Mouse (Mus musculus) fibroblast of lung, adult 2 months (primary cell): Measurements from ENCODE around the gene Klhl30.

Source experiments
- DNase-seq: peaks from one replicate; pipeline ENCODE4 v3.0.0-alpha.2; 2011; ENCODE audit warnings: low read depth

The Klhl30 gene

GRCm38 (mm10) chr1:91350841-91351240, at the start of gene Klhl30:
Gene Klhl30 (plus strand): TSS chr1:91351016.
- no peak for DNase-seq

DNA sequence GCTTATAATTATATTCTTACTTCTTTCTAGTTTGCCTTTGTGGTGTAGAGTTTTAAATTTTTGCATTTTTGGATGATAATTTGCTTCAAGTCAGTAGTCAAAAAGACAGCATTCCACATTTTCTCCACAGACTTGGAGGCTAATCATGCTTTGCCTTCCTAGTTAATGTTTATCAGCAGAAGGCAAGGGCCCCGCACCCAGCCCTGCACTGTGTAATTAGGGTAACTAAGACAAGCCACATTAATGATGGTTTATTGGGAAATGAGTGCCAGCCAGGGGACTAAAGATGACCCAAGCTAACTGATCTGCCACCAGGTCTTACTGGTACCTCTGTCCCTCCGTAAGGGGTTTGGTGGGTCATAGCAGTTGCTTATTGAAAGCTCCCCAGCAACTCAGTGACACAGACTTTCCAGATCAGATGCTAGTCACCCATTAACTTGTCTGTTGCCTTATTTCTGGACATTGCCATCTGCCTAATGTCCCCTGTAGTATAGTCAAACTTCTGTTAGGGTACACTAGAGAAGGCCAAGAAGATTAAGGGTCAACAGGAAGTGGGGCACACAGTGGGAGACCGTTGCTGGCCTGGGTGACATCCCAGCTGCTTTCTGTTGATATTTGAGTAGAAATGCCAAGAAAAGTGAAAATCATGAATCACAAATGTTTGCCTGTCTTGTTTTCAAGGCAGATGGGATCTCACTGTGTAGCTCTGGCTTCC, 49.5 kb upstream of the Klhl30 start:
- no peak for DNase-seq

DNA sequence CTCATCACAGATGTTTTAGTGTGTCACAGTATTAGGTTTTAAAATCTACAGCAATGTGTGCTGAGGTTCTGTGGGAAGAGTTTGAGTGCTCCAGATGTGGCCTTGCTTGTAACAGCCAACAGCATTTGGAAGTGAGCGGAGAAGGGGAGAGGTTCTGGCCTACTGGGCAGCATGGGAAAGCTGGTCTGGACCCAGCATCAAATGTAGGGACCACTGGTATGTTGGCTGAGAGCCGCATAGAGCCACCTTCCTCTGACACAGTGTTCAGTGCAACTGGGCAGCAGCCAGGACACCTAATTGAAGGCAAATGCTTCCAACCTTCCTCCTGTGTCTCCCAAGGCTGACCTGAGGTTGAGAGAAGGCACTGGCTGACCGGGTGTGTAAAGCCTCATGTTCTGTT, 48.8 kb upstream of the Klhl30 start:
- no peak for DNase-seq

GRCm38 (mm10) chr1:91304621-91305020, 46.2 kb upstream of the Klhl30 start:
- no peak for DNase-seq

- no peak for DNase-seq
Observed at GRCm38 (mm10) chr1:91309366-91310085, 41.3 kb upstream of the Klhl30 start.

GRCm38 (mm10) chr1:91312273-91312672, 38.5 kb upstream of the Klhl30 start:
- DNase-seq = no peak

- no peak for DNase-seq
Observed at GRCm38 (mm10) chr1:91313251-91313650, 37.6 kb upstream of the Klhl30 start.

- no peak for DNase-seq
Observed at GRCm38 (mm10) chr1:91317656-91318055, 33.2 kb upstream of the Klhl30 start.

GRCm38 (mm10) chr1:91321760-91322438, 28.9 kb upstream of the Klhl30 start, which contains the start of gene Espnl:
Gene Espnl (plus strand): TSS chr1:91322075.
- DNase-seq = no peak

DNA sequence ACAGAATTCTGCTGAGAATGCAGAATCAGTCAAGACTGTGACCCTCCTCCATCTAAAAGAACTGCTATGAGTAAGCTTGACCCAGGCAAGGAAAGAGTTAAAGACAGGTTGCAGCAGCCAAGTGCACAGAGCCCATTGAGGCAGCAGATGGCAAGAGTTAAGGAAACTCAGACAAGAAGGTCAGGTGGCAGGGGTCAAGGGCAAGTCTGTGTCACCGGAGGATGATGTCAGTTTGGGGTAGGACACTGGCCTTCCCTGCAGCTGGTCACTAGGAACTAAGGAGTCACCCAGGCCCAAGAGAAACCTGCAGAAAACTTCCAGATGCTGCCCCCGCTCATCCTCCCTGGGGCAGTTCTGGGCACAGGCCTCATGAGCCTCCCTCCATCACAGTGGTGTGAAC, 26.2 kb upstream of the Klhl30 start:
- DNase-seq = no peak

DNA sequence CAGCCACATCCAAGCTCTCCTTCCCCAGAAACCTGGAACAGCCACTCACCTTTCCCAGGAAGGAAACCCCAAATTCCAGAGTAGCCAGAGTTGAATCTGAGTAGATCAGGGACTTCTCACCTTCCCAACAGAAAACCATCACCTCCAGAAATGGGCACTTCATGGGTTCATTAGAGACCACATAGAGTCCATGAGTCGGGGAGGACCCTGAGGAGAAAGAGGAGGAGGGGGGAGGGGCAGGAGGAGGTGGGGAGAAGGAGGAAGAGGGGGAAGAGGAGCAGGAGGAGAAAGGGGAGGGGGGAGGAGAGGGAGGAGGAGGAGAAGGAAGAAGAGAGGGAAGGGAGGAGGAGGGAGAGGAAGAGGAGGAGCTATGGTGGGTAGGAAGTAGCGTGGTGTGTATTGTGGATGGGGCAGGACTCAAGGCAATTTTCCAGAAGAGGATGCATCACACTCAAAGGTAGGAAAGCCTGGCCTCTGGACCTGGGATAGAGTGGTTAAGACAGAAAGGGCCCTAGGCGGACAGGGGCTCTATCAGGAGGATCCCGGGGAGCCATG, 25.3 kb upstream of the Klhl30 start:
- DNase-seq = no peak

- no peak for DNase-seq
Observed at GRCm38 (mm10) chr1:91332102-91332501, 18.7 kb upstream of the Klhl30 start.

DNA sequence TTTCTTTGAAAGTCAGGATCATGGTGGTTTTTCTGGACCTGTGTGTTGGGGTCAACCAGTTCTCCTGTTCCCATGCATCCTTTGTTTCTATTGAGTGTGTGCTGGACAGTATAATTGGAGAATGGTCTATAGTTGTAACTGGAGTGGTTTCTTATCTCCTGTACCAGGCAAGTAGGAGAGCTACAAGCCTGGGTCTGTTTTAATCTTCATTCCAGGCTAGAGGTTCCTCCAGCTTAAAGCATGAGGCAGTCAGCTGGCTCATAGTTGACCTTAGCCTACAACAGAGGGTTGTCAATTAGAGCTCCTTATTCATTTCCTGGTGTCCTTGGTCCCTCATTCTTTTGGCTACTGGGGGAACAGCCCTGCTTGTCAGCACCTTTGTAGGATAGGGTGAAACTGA, 17.2 kb upstream of the Klhl30 start:
- DNase-seq = no peak

- no peak for DNase-seq
Observed at GRCm38 (mm10) chr1:91337355-91337754, 13.5 kb upstream of the Klhl30 start.

DNA sequence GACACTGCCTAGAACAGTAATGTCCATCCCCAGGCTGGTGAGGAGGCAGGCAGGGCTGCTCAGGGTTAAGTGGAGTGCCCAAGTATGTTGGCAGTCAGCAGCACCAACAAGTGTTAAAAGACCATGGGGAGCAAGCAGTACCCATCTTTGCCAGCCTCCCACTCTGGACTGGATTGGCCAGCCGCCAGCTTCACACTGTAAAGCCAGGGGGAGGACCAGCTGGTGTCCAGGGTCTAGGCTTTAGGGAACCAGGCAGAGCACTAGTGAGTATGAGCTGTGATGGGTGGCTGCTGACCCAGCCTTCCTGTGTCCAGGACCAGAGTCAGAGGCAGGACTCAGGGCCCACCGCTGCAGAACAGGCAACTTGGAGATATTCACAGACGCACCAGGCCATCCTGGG, 6.8 kb upstream of the Klhl30 start:
- no peak for DNase-seq

DNA sequence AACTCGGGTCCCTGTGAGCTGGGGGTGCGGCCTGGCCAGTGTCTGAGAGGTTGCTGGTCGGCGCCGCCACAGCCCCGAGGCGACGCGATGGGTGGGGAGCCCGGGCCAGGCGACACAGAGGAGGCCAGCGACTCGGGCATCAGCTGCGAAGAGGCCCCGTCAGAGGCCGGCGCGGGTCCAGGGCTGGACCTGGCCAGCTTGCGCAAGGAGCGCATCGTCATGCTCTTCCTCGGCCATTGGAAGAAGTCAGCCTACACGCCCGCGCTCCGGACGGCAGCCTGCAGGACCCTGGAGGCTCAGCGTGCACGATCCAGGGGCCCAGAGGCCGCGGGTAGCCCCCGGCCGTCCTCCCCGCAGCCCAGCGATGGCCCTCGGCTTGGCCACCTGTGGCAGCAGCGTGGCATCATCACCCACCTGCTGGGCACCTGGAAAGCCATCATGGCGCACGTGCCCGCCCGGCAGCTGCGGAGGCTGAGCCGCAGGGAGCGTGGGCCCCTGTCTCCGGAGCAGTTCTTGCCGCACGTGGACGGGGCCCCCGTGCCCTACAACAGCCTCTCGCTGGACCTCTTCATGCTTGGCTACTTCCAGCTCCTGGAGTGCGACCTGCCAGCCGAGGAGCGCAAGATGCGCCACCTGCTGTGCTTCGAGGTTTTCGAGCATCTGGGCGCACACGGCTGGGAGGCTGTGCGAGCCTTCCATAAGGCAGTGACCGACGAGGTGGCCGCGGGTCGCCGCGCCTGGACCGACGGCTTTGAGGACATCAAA, 5.7 kb upstream of the Klhl30 start:
- DNase-seq = no peak

DNA sequence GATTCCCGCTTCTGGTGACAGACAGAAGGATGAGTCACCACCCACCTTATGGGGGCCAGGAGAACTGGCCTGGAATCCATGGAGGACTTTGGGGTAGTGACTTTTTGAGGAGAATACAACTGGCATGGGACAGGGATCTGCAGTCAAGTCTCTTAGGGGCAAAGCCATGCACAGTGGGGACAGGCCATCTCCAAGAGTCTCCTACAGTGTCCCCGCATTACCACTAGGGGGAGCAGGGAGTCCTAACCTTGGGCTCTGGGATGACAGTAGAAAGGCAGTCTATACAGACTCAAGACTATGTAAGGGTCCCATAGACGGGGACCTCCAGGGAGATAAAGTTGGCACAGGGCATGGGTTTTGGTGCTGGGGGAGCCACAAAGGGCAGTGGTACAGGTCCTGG, 3.9 kb upstream of the Klhl30 start:
- no peak for DNase-seq

DNA sequence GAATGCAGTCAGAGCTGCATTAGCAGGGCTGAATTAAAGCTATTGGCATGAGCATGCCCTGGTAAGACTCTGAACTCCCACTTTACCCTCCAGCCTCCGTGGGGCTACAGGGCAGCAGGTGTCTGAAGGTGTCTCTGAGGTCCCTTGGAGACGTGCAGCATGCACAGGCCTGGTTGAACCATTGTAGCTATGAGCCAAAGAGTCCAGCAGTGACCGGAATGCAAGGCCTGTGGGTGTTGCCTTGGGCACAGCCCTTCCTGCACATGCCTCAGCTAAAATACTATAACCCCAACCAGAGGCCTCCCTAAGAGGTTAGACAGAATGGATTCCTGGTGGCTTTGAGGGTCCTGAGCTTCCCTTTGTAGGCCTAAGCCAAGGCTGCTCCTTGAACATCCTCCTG, 433 bp downstream of the Klhl30 start:
- no peak for DNase-seq

GRCm38 (mm10) chr1:91352277-91352676, 1.5 kb downstream of the Klhl30 start:
- DNase-seq = peak; percentile 91

DNA sequence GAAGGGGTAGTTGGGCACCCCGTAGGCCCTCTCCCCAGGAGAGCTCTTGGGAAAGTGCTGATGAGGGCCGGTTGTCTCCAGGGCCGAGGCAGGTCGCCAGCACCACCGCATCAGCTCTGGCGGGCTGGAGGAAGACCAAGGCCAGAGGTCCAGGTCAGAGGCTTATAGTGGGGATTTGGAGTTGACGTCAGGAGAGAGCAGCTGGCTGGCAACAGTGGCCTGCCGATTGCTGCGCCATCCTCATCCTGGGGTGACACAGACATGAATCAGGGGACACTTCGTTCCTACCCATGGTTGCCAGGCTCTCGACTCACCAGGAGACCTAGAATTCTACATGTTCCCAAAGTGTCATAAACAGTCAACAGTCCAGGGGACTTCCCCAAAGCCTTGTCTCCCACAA, 5.3 kb downstream of the Klhl30 start:
- DNase-seq = no peak

DNA sequence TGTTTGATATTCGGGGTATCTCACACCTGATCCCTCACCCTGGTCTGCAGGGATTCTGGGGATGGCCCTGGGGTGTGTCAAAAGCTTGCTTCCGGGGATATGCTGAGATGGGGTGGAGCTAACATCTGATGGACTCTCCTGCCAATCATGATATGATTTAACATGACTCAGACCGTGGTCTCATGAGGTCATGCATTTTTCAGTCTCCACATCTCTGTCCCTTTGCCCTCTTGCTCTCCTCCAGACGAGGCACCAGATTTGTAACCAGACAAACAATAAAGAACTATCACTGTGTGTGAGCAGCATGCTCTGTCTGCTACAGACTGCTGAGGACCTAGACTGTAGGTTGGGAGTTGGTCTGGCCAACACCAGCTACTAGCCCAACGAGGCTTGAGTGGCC, 11.3 kb downstream of the Klhl30 start:
- DNase-seq = no peak
